ENCODE assay signal across 10 mouse cellular contexts in the genomic region with DNA sequence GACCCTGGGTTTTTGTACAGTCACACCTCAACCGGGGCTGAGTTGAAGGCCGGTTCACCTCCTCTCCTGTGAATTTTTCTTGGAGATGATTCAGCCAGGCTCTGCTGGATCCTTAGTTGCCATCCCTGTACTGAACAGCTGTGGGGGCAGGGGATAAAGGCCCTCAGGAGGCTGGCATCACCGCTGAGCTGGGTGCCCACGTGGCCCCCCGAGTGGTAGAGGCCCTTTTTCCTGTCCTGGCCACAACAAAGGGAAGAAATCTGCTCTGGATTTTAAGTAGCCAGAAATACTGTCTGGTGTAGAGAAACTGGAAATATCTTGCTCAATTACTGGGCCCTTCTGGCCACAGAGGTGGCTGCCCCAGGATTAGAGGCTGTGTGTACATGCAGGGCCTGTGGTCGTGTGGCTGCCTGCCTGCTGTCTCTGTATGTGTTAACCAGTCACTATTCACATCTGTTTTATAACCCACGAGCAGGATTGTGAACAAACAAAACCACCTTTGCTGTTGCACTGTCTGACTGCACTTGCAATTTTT.
DNase-seq lines count a peak whose midpoint lies in the region; ATAC-seq and TF ChIP-seq lines count a peak whose summit lies in the region.
"Had no signal": no experiment of that assay in that cellular context is flagged by ENCODE, and none has a peak within 500 bp of the region (broad histone marks: within the 10 kb centered on the region; RNA-seq: fewer than 3 reads in every experiment).

No protein-coding gene starts in this region.

- H3K4me3 ChIP-seq in left cerebral cortex, adult 2 months, result no peak overlapping the region
- H3K4me3 ChIP-seq in embryonic facial prominence, embryonic 11.5 days (ENCODE audit: low read depth, low read length), result no peak overlapping the region
- no peak overlapping the region for H3K4me3 ChIP-seq in limb, embryonic 13.5 days

- H3K36me3 ChIP-seq in embryonic facial prominence, embryonic 11.5 days (replicated peaks; ENCODE audit: control insufficient read depth, insufficient read depth, low read depth, low read length), result no peaks in the 10 kb centered on the region
- peaks cover 4% of the 10 kb centered on the region for H3K36me3 ChIP-seq in limb, embryonic 13.5 days

- peak; percentile 39 to 75 for DNase-seq in adrenal gland, adult (ENCODE audit: inconsistent age in 2 of 2, low spot score in 1 of 2)
- no peak for DNase-seq in adrenal gland, postnatal 10 days
- DNase-seq in left cerebral cortex, adult 2 months (ENCODE audit: extremely low spot score in 1 of 2, low spot score in 2 of 2), result no peak
- DNase-seq in left cerebral cortex, postnatal 4 days, result no peak
- no peak for DNase-seq in embryonic facial prominence, embryonic 11.5 days (ENCODE audit: low spot score)
- no peak for DNase-seq in retina, embryonic 14.5 days (ENCODE audit: low spot score)
- DNase-seq in urinary bladder, postnatal 25 days (ENCODE audit: low spot score), result no peak
- DNase-seq: cerebellum, adult 11 months; lung, postnatal 36 days had no signal

- peaks cover 7% of the 10 kb centered on the region for H3K4me1 ChIP-seq in embryonic facial prominence, embryonic 11.5 days (ENCODE audit: control insufficient read depth, insufficient read depth, low read length)
- peaks cover 73% of the 10 kb centered on the region for H3K4me1 ChIP-seq in limb, embryonic 13.5 days

- no peak for ATAC-seq in embryonic facial prominence, embryonic 11.5 days (replicated peaks; ENCODE audit: insufficient number of reproducible peaks, low FRiP score, low TSS enrichment, low read depth)
- ATAC-seq in limb, embryonic 13.5 days (ENCODE audit: low FRiP score, low read depth), result peak; percentile 7; the same call in 1 of the 2 replicates

- H3K9me3 ChIP-seq in embryonic facial prominence, embryonic 11.5 days (replicated peaks; ENCODE audit: control insufficient read depth, low read length), result no peaks in the 10 kb centered on the region
- H3K9me3 ChIP-seq in limb, embryonic 13.5 days, result no peaks in the 10 kb centered on the region

- H3K27me3 ChIP-seq in embryonic facial prominence, embryonic 11.5 days (ENCODE audit: control insufficient read depth, insufficient read depth, low read length), result no peaks in the 10 kb centered on the region
- no peaks in the 10 kb centered on the region for H3K27me3 ChIP-seq in limb, embryonic 13.5 days

- WGBS in embryonic facial prominence, embryonic 11.5 days, result 39% methylated on average over 7 of the region's 7 CpGs
- 29% methylated on average over 7 of the region's 7 CpGs for WGBS in limb, embryonic 13.5 days

- TF ChIP-seq CTCF in left cerebral cortex, adult 2 months (IDR thresholded peaks at IDR 0.05), result no peak

- no peak overlapping the region for H3K4me2 ChIP-seq in embryonic facial prominence, embryonic 11.5 days (ENCODE audit: low read depth, low read length)
- peak overlapping the region; percentile 37 for H3K4me2 ChIP-seq in limb, embryonic 13.5 days (replicated peaks)

- H3K27ac ChIP-seq in left cerebral cortex, adult 2 months, result peak overlapping the region; percentile 80
- H3K27ac ChIP-seq in embryonic facial prominence, embryonic 11.5 days (replicated peaks; ENCODE audit: low read depth, low read length), result peak overlapping the region; percentile 77
- peak overlapping the region; percentile 96 for H3K27ac ChIP-seq in limb, embryonic 13.5 days

- H3K9ac ChIP-seq in embryonic facial prominence, embryonic 11.5 days (replicated peaks; ENCODE audit: low read length), result no peak overlapping the region
- peak overlapping the region; percentile 31; the same call in 1 of the 2 replicates for H3K9ac ChIP-seq in limb, embryonic 13.5 days

- intact Hi-C loops in left cerebral cortex, adult 2 months (cut with DNase I), result no loop called here
- intact Hi-C loops in left cerebral cortex, postnatal 4 days (cut with DNase I), result no loop called here

Comparison
In these comparisons a context has a peak if more than half of its experiments do, and no peak if none do; other contexts are left out.
1. DNase-seq: peak in adrenal gland, adult (2 of 2); none in adrenal gland, postnatal 10 days (single experiment), left cerebral cortex, adult 2 months (0 of 2), left cerebral cortex, postnatal 4 days (single experiment), embryonic facial prominence, embryonic 11.5 days (single experiment), retina, embryonic 14.5 days (single experiment) and urinary bladder, postnatal 25 days (single experiment).
2. Peak in every context shown above with its lines, with median percentiles within 50 percentile points of each other: H3K27ac ChIP-seq.